Mouse (Mus musculus) monocyte, adult 59 days (primary cell): ENCODE measurements around the gene Rbak. TPM values are rescaled to one million over a fixed set of nuclear protein-coding genes. Genes with fewer than 3 reads are reported as not detected.

Experiments used
- total RNA-seq, 2 experiments: library from RNA; stranded (reverse); gene quantifications; one replicate each; pipeline ENCODE4 v1.2.4; 2023

Rbak gene
- 10 to 100 TPM in 1 of 2 experiments, 1 to 10 TPM in 1; 8.5 to 10.3 TPM for total RNA-seq

DNA sequence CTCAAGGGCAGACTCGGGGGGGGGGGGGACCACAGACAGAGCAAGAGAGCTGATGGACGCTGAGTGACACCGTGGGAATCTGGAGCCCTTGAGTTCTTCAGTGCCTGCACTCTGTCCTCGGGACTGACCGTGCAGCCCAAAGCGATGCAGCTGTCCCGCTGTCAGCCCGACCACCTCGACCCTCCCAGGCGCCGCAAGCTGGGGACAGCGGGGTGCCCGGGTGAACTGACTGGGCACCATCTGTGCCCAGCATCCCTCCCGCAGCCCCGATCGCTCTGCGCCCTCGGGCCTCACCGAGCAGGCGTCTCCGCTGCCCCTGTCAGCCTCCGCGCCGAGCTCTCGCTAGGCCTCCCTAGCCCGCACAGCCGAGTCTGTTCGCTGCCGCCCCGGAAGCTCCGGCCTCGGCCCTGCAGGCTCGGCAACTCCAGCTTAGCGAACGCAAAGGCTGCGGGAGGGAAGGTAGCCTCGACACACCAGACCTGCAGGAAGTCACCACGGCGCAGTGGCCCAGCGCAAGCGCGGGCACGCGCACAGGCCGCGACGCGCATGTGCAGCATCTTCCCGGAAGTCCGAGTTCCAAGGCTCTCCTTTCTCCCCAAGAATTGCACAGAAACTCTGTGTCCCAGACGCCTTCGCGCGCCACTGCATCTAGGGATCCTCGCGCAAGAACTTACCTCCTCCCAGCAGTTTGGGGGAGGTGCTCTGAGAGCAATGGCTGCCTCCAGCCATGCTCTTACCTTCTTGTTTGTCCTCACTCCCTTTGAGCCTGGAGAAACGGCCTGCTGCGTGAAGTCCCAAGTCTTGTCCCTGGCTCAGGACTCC is at the start of gene Rbak, which contains the start of gene Spdye4b:
Gene Rbak, minus strand, starts transcription at position 521 of the 822 bp plus-strand sequence.
Gene Spdye4b, plus strand, starts transcription at position 763 of the 822 bp plus-strand sequence.

DNA sequence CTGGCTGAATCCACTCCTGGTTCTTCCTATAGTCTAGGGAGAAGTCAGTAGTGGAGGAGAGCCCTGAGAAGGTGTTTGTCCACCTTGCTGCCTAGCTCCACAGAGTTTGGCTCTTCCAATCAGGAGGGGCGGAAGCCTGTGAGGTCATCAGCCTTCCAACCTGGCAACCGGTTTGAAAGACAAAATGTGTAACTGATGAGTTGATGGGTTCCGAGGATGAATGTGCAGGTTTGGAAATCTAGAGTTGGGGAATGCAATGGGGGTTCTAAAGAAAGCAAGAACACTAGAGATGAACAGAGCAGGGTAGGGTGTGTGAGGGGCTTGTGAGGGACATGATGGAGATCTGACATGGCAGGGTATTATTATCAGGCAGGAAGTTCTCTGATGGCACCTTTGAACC is 46.2 kb upstream of the Rbak start, which contains the start of gene Spdye4a:
Gene Spdye4a, minus strand, starts transcription at position 101 of the 400 bp plus-strand sequence.

DNA sequence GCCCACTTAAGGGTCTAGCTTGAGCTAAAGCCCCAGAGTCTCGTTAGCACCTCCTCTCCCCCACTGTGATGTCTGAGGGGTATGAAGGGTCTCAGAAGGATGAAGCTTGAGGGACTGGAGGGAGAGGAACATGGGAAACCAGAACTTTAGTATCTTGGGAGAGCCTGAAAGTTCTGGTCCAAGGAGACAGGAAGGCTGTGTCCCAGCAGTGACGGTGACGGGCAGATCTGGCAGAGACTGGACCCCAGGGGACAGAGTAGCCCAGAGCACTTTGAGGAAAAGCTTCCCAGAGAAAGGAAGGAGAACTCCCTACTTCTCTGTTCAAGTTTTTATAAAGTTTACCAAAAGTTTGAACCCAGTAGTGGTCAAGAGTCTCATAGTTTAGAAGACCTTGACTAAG is 33.1 kb downstream of the Rbak start, which contains the start of gene Olfr718-ps1:
Gene Olfr718-ps1, minus strand, starts transcription at position 101 of the 400 bp plus-strand sequence.

Other genes starting within 250 kb of the Rbak start
- gene Fscn1, start 220.4 kb downstream of the Rbak start, total RNA-seq: 10 to 100 TPM in 1 of 2 experiments, 1 to 10 TPM in 1; 9.4 to 14.8 TPM
- 100 to 1,000 TPM in 1 of 2 experiments, 10 to 100 TPM in 1; 91.9 to 101 TPM for gene Rnf216, start 67.8 kb downstream of the Rbak start, total RNA-seq
- under 1 TPM; 0.15 to 0.29 TPM for gene Olfr718-ps1, start 33.2 kb downstream of the Rbak start, total RNA-seq
- not detected for gene Spdye4b, start 242 bp upstream of the Rbak start, total RNA-seq
- not detected for gene Spdye4a, start 46.1 kb upstream of the Rbak start, total RNA-seq
- 10 to 100 TPM; 15.2 to 17.1 TPM for gene Zfp12, start 54.4 kb upstream of the Rbak start, total RNA-seq
- gene Zfp316, start 89.2 kb upstream of the Rbak start, total RNA-seq: 1 to 10 TPM; 2.5 to 3.5 TPM
- gene Zfp853, start 112.8 kb upstream of the Rbak start, total RNA-seq: under 1 TPM; 0.26 to 0.30 TPM
- gene E130309D02Rik, start 134.6 kb upstream of the Rbak start, total RNA-seq: 10 to 100 TPM; 25.0 to 28.0 TPM
- 10 to 100 TPM; 42.1 to 45.4 TPM for gene Zdhhc4, start 148.5 kb upstream of the Rbak start, total RNA-seq
- gene Grid2ip, start 176.6 kb upstream of the Rbak start, total RNA-seq: not detected
- gene Kdelr2, start 223.1 kb upstream of the Rbak start, total RNA-seq: 10 to 100 TPM; 52.1 to 55.1 TPM